Mouse (Mus musculus) v-Abl transformed pro-B cells (cell line): ENCODE results near the gene Tcte1.

Source experiments
- in situ Hi-C, 2 experiments: fragments of 400-800 bp; cut with MboI; formaldehyde crosslinking; loops; one replicate each; pipeline ENCODE4 v1.15.1; 2025; ENCODE audit not compliant: unreplicated experiment in 2 of 2

The Tcte1 gene

DNA sequence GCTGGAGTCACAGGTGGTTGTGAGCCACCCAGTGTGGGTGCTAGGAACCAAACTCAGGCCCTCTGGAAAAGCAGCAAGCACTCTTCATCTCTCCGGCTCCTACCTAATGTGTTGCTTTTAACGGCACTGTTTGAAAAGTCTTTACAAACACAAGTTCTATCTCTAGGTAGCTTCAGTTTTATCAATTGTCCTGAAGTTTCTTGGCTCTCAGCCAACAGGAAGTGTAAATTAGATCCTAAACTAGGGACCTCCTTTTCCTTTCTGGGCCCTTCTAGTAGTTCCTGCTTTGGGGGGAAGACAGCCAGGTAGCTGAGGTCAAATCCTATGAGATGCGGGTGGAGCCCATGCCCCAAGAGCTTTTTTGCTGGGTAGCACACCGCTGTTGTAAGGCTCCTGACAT, 12.4 kb upstream of the Tcte1 start:
- in situ Hi-C loops: no loop called here

- in situ Hi-C loops: no loop called here
Measured at GRCm38 (mm10) chr17:45511757-45512156, 11.5 kb upstream of the Tcte1 start.

- in situ Hi-C loops: loop anchor here in 1 of 2 experiments (5.0 kb wide), 1 partner anchor 37 kb away; no protein-coding TSS in a partner anchor
Measured at GRCm38 (mm10) chr17:45515204-45515726, 8.0 kb upstream of the Tcte1 start.

- in situ Hi-C loops: loop anchor here in 1 of 2 experiments (5.0 kb wide), 1 partner anchor 36 kb away; no protein-coding TSS in a partner anchor
Measured at GRCm38 (mm10) chr17:45515806-45516205, 7.4 kb upstream of the Tcte1 start.

GRCm38 (mm10) chr17:45516488-45516887, 6.7 kb upstream of the Tcte1 start:
- in situ Hi-C loops: loop anchor here in 1 of 2 experiments (5.0 kb wide), 1 partner anchor 36 kb away; no protein-coding TSS in a partner anchor

DNA sequence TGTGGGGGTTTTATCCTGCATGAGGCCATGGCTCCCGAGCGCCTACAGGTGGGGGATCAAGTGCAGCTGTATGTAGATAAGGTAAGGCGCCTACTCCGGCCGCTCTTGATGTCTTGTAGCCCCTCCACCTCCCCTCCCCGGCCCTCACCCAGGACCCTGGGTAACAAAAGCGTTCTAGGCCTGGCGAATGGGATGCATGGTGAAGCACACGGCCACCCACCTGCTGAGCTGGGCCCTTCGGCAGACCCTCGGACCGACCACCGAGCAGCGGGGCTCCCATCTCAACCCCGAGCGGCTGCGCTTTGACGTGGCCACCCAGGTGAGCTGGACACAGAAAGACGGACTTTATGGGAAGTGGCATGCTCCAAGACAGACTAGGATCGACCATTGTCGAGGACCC, 6.1 kb upstream of the Tcte1 start:
- in situ Hi-C loops: loop anchor here in 1 of 2 experiments (5.0 kb wide), 1 partner anchor 35 kb away; no protein-coding TSS in a partner anchor

DNA sequence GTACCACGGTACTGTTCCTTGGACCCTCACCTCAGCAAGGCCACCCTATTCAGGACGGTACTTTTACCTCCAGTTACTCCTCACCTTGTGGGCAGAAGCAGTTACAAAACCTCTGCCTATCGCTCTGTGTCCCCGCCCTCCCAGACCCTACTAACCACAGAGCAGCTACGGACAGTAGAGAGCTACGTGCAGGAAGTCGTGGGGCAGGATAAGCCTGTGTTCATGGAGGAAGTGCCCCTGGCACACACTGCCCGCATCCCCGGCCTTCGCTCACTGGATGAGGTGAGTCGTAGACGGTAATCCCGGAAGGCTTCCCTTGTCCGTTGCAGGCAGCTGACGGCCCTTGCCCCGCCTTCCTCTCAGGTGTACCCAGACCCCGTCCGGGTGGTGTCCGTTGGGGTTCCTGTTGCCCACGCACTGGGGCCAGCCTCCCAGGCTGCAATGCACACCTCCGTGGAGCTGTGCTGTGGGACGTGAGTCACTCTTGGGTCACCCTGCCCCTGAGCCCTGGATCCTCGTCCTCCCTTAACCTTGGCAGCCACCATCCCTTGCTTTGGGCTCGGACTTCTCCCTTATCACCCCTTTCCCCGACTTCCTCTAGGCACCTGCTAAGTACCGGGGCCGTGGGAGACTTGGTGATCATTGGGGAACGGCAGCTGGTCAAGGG, 5.6 kb upstream of the Tcte1 start:
- in situ Hi-C loops: loop anchor here in 1 of 2 experiments (5.0 kb wide), 1 partner anchor 35 kb away; no protein-coding TSS in a partner anchor

DNA sequence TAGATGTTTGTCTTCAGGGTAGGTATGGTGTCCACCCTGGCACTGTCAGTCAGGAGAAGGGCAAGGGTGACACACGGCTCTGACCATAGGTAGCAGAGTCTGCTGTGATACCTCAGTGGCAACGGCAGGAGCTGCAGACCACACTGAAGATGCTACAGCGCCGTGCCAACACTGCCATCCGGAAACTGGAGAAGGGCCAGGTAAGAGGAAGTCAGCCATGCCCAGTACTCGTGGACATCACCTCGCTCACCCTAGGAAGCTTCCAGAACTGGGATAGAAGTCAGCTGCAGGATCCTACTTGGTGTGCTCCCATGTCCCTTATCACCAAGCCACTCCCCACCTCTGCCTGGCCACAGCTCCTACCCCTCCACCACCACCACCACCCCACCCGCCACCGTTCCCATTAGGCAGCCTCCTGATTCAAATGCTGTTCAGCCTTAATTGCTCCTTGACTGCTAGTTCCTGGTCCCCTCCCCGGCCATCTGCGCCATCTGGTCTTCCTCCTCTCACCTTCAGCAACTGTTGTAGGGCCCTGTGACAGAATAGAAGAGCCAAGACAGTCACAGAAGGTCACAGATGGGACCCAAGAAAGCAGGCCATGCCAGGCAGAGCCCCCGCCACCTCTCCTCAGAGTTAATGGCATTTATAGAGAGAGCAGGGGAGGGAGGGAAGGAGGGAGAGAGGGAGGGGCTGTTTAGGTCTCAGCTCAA, 4.3 kb upstream of the Tcte1 start:
- in situ Hi-C loops: loop anchor here in 1 of 2 experiments (5.0 kb wide), 1 partner anchor 33 kb away; no protein-coding TSS in a partner anchor

DNA sequence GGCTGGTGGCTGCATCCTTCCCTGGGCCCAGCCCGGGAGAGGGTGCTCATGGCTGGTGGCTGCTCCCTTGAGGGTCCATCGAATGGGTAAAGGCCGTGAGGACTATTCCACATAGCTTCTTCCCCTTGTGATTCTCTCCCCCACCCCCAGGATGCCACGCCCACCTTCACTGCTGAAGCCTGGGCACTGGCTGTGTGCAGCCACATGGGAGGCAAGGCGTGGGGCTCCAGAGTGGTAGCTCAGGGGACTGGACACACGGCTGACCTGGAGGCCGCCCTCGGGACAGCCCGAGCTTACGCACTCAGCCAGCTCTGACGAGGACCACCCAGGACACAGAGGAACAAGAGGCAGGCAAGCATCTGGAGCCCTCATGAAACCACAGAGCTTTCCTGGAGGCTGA, 3.1 kb upstream of the Tcte1 start:
- in situ Hi-C loops: no loop called here

GRCm38 (mm10) chr17:45524961-45525360, 1.7 kb downstream of the Tcte1 start:
- in situ Hi-C loops: no loop called here

GRCm38 (mm10) chr17:45526571-45526970, 3.3 kb downstream of the Tcte1 start:
- in situ Hi-C loops: no loop called here

DNA sequence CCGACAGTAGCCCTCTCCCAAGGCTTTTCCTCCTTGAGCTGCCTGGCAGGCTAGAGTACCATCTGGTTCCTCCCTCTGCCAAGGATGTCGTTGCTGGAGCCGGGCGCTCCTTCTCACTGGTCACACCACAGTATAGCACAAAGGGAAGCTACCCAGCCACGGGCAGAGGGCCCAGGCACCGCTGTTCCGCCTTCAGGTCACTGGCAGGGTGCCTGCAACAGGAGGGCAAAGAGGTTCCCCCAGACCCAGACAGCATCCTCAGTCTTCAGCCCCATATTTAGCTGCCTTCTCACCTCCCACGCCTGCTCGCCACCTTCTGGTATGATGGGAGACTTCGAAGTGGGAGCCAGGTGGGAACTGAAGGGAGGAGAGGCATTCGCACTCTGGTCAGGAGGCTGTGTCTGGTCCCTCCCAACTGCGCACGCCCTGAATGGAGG, 7.1 kb downstream of the Tcte1 start:
- in situ Hi-C loops: no loop called here

GRCm38 (mm10) chr17:45532896-45533295, 9.7 kb downstream of the Tcte1 start:
- in situ Hi-C loops: no loop called here

- in situ Hi-C loops: no loop called here
Measured at GRCm38 (mm10) chr17:45536264-45536663, 13.0 kb downstream of the Tcte1 start.

GRCm38 (mm10) chr17:45538394-45538793, 15.2 kb downstream of the Tcte1 start:
- in situ Hi-C loops: no loop called here

- in situ Hi-C loops: no loop called here
Measured at GRCm38 (mm10) chr17:45539664-45540063, 16.4 kb downstream of the Tcte1 start.

DNA sequence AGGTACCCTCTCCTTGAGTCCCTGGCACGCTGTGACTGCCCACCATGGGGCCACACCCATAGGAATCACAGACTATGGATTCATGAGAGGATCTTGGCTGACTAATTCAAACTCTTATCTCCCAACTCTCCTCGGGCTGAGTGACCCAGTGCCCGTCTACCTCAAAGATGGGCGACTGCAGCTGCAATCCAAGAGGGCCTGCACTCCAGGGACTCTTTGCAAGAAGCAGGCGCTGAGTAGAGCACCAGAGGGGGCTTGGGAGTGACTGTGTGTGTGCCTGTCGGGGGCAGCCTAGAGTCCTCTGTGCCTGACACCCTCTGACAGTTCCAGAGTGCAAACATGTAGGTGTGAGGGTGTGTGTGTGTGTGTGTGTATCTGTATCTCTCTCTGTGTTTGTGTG, 18.9 kb downstream of the Tcte1 start:
- in situ Hi-C loops: no loop called here

GRCm38 (mm10) chr17:45542705-45543104, 19.5 kb downstream of the Tcte1 start:
- in situ Hi-C loops: no loop called here

DNA sequence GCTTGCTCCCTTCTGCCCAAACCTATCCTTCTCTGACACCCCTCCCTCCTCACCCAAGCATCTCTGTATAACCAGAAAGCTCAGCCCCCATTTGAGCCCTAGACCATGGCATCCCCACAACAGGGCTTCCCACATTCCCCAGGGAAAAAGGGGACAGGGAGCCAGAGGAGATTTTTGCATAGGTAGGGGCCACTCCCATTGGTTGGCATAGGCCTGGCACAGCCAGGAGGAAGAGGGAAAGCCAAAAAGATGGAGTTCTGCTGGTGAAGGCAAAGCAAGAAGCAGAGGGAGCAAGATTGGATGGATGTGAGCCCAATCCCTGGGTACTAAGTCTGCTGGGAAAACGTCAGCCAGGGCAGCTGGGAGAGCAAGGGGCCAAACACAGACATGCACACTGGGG, 19.9 kb downstream of the Tcte1 start:
- in situ Hi-C loops: no loop called here

DNA sequence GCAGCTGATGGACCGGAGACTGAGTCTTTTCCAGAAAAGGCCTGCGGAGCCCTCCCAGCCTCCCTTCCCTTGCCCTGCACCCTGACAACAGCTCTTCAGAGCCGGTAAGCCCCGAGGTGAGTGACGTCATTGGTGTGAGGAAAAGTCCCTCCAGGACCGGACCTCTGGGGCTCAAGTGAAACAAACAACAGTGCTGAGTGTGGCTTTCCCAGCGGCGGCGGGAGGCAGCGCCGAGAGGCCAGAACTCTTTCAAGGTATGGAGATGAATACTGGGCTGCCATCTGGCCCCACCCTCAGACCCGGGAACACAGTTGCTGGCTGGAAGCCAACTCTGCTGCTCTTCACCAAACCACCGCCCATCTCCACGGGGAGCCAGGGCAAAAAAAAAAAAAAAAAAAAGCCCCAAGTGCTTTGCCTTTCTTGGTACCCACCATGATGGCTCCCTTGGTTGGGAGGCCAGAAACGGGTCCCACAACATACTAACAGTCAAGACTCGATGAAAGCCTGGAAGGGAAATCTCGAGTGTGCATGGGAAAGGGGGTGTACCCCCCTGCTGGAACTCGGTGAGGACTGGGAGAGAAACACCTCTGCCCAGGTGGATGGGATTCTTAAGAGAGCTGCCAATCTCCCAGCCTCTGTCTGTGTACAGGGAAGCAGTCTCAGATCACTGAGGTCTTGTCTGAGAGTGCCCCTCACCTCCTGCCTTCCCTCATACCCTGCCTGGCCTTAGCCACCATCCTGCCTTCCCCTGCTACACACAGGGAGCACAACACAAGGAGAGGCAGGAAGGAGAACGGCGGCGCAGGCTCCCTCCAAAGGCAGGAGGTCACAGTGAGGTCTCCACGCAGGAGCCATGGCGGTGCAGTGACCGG, 21.0 kb downstream of the Tcte1 start:
- in situ Hi-C loops: no loop called here

DNA sequence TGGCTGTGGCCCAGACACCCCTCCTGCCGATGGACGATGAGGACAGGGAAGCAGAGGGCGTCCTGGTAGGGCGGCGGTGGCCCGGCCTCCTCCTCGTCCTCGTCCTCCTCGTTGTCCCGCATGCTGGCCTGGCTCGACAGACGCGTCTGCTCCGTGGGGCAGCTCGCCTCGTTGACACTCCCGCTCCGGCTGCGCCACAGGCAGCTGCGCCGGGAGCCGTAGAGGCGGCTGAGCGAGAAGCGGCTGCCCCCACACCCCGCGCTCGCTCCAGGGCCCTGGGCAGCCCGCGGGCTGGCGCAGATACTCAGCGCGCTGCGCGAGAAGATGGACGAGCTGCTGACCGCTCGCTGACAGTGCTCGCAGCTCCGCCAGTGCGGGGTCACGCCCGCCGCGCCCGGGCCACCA, 21.6 kb downstream of the Tcte1 start:
- in situ Hi-C loops: no loop called here
